9 mouse cellular contexts compared by ENCODE assay signal in the genomic region with DNA sequence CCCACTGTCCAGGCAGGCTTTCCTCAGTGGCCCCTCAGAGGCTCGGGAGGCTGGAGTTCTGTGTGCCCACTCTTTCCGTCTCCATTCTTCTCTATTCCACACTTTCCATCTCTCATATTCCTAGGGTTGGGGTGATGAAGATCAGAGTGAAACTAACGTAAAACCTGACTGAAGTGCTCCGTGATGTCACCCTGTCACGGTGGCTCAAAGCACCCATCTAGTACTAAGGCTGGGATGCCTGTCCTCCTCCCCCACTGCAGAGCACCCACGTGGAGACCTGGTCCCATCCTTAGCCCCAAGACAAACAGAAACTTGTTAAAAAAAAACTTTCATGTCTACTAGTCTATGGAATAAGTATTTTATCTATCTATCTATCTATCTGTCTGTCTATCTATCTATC. TPM values are rescaled to one million over a fixed set of nuclear protein-coding genes. Genes with fewer than 3 reads are reported as not detected.
DNase-seq lines count a peak whose midpoint lies in the region; ATAC-seq and TF ChIP-seq lines count a peak whose summit lies in the region.
"Had no signal": no experiment of that assay in that cellular context is flagged by ENCODE, and none has a peak within 500 bp of the region (broad histone marks: within the 10 kb centered on the region; RNA-seq: fewer than 3 reads in every experiment).

No protein-coding gene starts in this region.

- no peaks in the 10 kb centered on the region for H3K27me3 ChIP-seq in heart, adult 2 months (ENCODE audit: control insufficient read depth, insufficient read depth, low read length)
- H3K27me3 ChIP-seq in liver, adult 2 months (ENCODE audit: control insufficient read depth, insufficient read depth, low read length): no peaks in the 10 kb centered on the region
- no peaks in the 10 kb centered on the region; the same call in 1 of the 2 replicates for H3K27me3 ChIP-seq in embryonic facial prominence, embryonic 13.5 days
- H3K27me3 ChIP-seq in midbrain, embryonic 16.5 days (ENCODE audit: control insufficient read depth, insufficient read depth, low read depth, low read length): no peaks in the 10 kb centered on the region
- H3K27me3 ChIP-seq: hindbrain, embryonic 13.5 days had no signal

- peak overlapping the region; percentile 60 for H3K27ac ChIP-seq in heart, adult 2 months
- peak overlapping the region; percentile 84 for H3K27ac ChIP-seq in liver, adult 2 months (replicated peaks; ENCODE audit: insufficient read depth, low read depth, low read length)
- H3K27ac ChIP-seq in embryonic facial prominence, embryonic 13.5 days: peak overlapping the region; percentile 40
- H3K27ac ChIP-seq in midbrain, embryonic 16.5 days (ENCODE audit: low read length): no peak overlapping the region

- H3K79me2 ChIP-seq in heart, adult 2 months (replicated peaks; ENCODE audit: control insufficient read depth, insufficient read depth, low read length): no peaks in the 10 kb centered on the region
- no peaks in the 10 kb centered on the region for H3K79me2 ChIP-seq in liver, adult 2 months (ENCODE audit: control insufficient read depth, insufficient read depth, low read length)

- no peak overlapping the region for H3K9ac ChIP-seq in heart, adult 2 months (ENCODE audit: low read depth, low read length)
- H3K9ac ChIP-seq in liver, adult 2 months (ENCODE audit: low read depth, low read length): no peak overlapping the region
- no peak overlapping the region for H3K9ac ChIP-seq in embryonic facial prominence, embryonic 13.5 days
- H3K9ac ChIP-seq in midbrain, embryonic 16.5 days (ENCODE audit: low read depth, low read length): no peak overlapping the region
- H3K9ac ChIP-seq: hindbrain, embryonic 13.5 days had no signal

- no peak for TF ChIP-seq CTCF in heart, adult 2 months (IDR thresholded peaks at IDR 0.05)
- TF ChIP-seq CTCF in liver, adult 2 months (IDR thresholded peaks at IDR 0.05; ENCODE audit: low read depth, low read length): no peak

- no peak for ATAC-seq in embryonic facial prominence, embryonic 13.5 days (ENCODE audit: insufficient number of reproducible peaks, insufficient read depth, low FRiP score, low TSS enrichment, low read depth)
- no peak for ATAC-seq in midbrain, embryonic 16.5 days

- H3K4me2 ChIP-seq in embryonic facial prominence, embryonic 13.5 days: no peak overlapping the region
- no peak overlapping the region for H3K4me2 ChIP-seq in midbrain, embryonic 16.5 days (ENCODE audit: low read length)
- H3K4me2 ChIP-seq: hindbrain, embryonic 13.5 days had no signal

- H3K4me1 ChIP-seq in heart, adult 2 months (ENCODE audit: control insufficient read depth, insufficient read depth, low read length): peaks cover 22% of the 10 kb centered on the region
- H3K4me1 ChIP-seq in liver, adult 2 months (ENCODE audit: control insufficient read depth, insufficient read depth, low read length): peaks cover 2% of the 10 kb centered on the region; the same call in 1 of the 2 replicates
- H3K4me1 ChIP-seq in embryonic facial prominence, embryonic 13.5 days: peaks cover 30% of the 10 kb centered on the region
- H3K4me1 ChIP-seq in midbrain, embryonic 16.5 days (ENCODE audit: control insufficient read depth, insufficient read depth, low read length): peaks cover 3% of the 10 kb centered on the region; the same call in 1 of the 2 replicates

- no peak overlapping the region for H3K4me3 ChIP-seq in heart, adult 2 months
- no peak overlapping the region for H3K4me3 ChIP-seq in liver, adult 2 months (ENCODE audit: insufficient read depth, low read depth, low read length)
- H3K4me3 ChIP-seq in embryonic facial prominence, embryonic 13.5 days: no peak overlapping the region
- H3K4me3 ChIP-seq in midbrain, embryonic 16.5 days (ENCODE audit: low read depth, low read length): no peak overlapping the region
- H3K4me3 ChIP-seq: hindbrain, embryonic 13.5 days had no signal

- 64% methylated on average over 6 of the region's 6 CpGs for WGBS in heart, adult 2 months
- 79% methylated on average over 6 of the region's 6 CpGs for WGBS in liver, adult 2 months
- 89% methylated on average over 6 of the region's 6 CpGs for WGBS in embryonic facial prominence, embryonic 13.5 days
- 94% methylated on average over 6 of the region's 6 CpGs for WGBS in midbrain, embryonic 16.5 days

- no peaks in the 10 kb centered on the region for H3K9me3 ChIP-seq in embryonic facial prominence, embryonic 13.5 days
- H3K9me3 ChIP-seq in midbrain, embryonic 16.5 days (replicated peaks; ENCODE audit: control insufficient read depth, low read length, poor library complexity, severe bottlenecking): no peaks in the 10 kb centered on the region
- H3K9me3 ChIP-seq: hindbrain, embryonic 13.5 days had no signal

- TF ChIP-seq POLR2A in heart, adult 2 months (IDR thresholded peaks at IDR 0.05; ENCODE audit: insufficient read depth, low read depth, low read length): no peak
- TF ChIP-seq POLR2A in liver, adult 2 months (IDR thresholded peaks at IDR 0.05; ENCODE audit: extremely low read depth, insufficient read depth, low read length): no peak

- no peak for TF ChIP-seq EP300 in heart, adult 2 months (IDR thresholded peaks at IDR 0.05; ENCODE audit: insufficient read depth, low read depth, low read length)

- intact Hi-C loops in heart, adult 2 months (cut with DNase I): loop anchor here (1.0 kb wide), 2 partner anchors 21 to 133 kb away; no protein-coding TSS in a partner anchor
- intact Hi-C loops in heart, postnatal 36 days (cut with DNase I): loop anchor here (1.0 kb wide), 1 partner anchor 21 kb away; no protein-coding TSS in a partner anchor

- H3K36me3 ChIP-seq in heart, adult 2 months (ENCODE audit: control insufficient read depth, insufficient read depth, low read length): no peaks in the 10 kb centered on the region
- no peaks in the 10 kb centered on the region for H3K36me3 ChIP-seq in liver, adult 2 months (ENCODE audit: control insufficient read depth, insufficient read depth, low read length)
- H3K36me3 ChIP-seq in embryonic facial prominence, embryonic 13.5 days: no peaks in the 10 kb centered on the region
- H3K36me3 ChIP-seq in midbrain, embryonic 16.5 days (ENCODE audit: control insufficient read depth, insufficient read depth, low read length): no peaks in the 10 kb centered on the region
- H3K36me3 ChIP-seq: hindbrain, embryonic 13.5 days had no signal

- DNase-seq in heart, adult 2 months: no peak
- no peak for DNase-seq in heart, postnatal 36 days
- DNase-seq in liver, adult 2 months (ENCODE audit: extremely low read depth, low read depth, low spot score): no peak
- DNase-seq in liver: no peak
- DNase-seq in naive thymus-derived CD4-positive, alpha-beta T cell, adult 2 months (ENCODE audit: low read depth): peak; percentile 62
- DNase-seq in cerebellum, postnatal 36 days: no peak

RNA-seq across cellular contexts. Expression of a gene that starts 14.1 kb away (rescaled TPM):
- under 1 TPM; 0.20 to 0.26 TPM for total RNA-seq in heart, adult 2 months (2021)
- 0.35 and 0.47 TPM in 2 replicates for polyA plus RNA-seq in heart, adult 2 months (2012; rRNA removed)
- under 1 TPM; 0.19 to 0.46 TPM for total RNA-seq in heart, postnatal 36 days (2021)
- 0.09 TPM in 1 of 2 replicates, not detected in the other for total RNA-seq in liver, adult 2 months (2014; rRNA removed)
- 0.04 TPM in 1 of 2 replicates, not detected in the other for polyA plus RNA-seq in liver, adult 2 months (2012; rRNA removed)
- polyA plus RNA-seq in embryonic facial prominence, embryonic 13.5 days (2015; fragmentation: Nextera tagmentation; extraction: Ambion mirVana): 1.8 and 2.1 TPM in 2 replicates
- polyA plus RNA-seq in midbrain, embryonic 16.5 days (2015; fragmentation: Nextera tagmentation; extraction: Ambion mirVana): 0.15 and 0.40 TPM in 2 replicates
